Mouse (Mus musculus) 3134 (cell line): ENCODE results near the gene Il4.
"Not testable (repeated sequence)": the region's sequence is repeated elsewhere in the genome, so short reads cannot be mapped to it uniquely, and the experiment has no call there.

Experiments
- DNase-seq: peaks from one replicate; pipeline ENCODE4 v3.0.0-alpha.2; 2011; ENCODE audit warnings: low spot score; ENCODE audit not compliant: insufficient read length; ENCODE audit errors: extremely low read depth

The Il4 gene

DNA sequence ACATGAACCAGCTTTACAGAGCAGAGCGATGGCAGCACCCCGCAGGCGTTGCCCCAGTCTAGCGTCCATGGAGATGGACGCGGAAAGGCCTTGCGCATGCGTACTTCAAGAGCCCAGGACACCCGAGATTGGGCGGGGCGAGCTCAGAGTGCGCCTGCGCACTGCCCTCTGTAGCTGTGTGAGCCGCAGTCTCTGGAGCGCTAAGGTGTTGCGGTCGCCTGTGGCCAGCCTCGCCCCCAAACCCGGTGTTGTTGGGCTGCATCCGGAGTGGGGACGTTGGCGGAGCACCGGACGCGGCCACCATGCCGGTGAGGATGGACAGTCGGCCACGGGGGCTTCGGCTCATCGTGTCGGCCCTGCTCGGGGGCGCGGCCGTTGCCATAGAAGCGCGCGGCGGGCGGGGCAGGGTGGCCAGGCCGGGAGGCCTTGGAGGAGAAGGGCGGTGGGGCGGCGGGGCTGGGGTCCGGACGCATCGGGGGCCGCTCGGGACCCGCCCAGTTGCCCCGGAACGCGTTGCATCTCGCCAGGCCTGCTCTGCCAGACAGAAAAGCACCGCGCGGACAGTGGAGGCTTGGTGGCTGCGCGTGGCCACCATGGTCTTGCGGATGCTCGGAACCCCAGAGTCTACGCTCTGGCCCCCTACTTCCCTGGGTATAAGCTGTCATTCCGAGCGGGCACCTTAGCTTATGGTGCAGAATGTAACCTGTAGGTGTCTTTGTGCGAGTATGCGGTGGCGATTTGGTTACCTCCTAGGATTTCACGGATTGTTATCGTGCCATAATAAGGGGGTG, 51.0 kb downstream of the Il4 start, which contains the start of gene Kif3a:
TSS of gene Kif3a (plus strand) at position 156 of the 791 bp plus-strand sequence.
- peak; percentile 91 for DNase-seq

DNA sequence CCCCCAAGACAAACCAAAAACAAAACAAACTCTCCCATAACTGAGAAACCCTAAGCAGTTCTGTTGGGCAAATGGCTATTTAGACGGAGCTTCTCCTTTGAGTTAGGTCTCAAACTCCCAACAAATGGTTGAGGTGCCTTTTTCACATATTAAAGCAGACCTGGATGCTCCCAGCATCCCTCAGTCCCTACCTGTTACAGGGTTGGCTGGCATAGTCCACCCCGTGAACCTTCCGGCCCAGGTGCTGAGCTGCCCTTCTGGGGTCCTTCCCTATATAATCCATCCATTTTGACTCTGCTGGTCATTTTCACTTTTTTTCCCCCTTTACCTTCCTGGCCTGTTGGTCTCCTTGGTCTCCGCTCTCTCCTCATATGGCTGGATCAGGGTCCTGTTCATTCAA, 51.8 kb downstream of the Il4 start:
- DNase-seq, result no peak

DNA sequence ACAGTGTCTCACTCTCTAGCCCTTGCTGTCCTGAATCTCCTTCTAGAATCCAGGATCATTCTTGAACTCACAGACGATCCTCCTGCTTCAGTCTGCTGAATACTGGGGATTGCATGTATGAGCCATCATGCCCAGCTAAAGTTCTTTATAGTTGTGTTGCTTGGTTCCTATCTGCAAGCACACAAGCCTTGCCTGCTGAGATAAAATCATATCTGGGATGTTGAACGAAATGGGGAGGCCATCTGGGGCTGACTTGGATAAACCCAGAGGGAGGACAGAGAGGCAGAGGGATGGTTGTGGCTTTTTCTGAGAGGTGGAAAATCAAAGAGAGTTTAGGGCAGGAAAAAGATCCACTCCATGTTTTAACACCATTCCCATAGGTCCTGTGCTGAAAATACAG, 56.5 kb downstream of the Il4 start:
- DNase-seq, result no peak

- DNase-seq, result not testable (repeated sequence)
These were observed 58.5 kb downstream of the Il4 start for GRCm38 (mm10) chr11:53559980-53560379.

GRCm38 (mm10) chr11:53557992-53558391, 60.5 kb downstream of the Il4 start:
- not testable (repeated sequence) for DNase-seq

GRCm38 (mm10) chr11:53556529-53556928, 61.9 kb downstream of the Il4 start:
- not testable (repeated sequence) for DNase-seq
